Mouse (Mus musculus): ENCODE measurements around the gene Fam90a1a. TPM values are rescaled to one million over a fixed set of nuclear protein-coding genes. Genes with fewer than 3 reads are reported as not detected.
"Not testable (repeated sequence)": the region's sequence is repeated elsewhere in the genome, so short reads cannot be mapped to it uniquely, and the experiment has no call there.

Gene Fam90a1a
- polyA plus RNA-seq (2012; fragmentation: generic; extraction: Trizol) = not detected

DNA sequence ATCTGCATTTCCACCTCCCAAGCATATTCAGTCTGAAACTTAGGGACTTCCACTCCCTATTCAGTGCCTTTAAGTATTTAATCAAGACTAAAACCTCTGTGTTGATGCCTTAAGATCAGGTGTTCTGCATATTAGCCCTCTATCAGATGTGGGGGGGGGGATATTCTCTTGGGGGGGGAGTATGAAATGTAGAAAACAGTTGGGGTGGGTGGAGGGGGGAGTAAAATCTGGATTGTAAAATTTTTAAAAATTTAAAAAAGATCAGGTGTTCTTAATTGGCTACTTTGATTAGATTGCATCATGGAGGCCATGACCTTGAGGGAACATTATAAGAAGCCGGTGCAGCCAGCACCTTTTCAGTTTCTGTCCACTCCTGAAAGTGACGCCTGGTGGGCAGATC lies at the start of gene Fam90a1a:
TSS of gene Fam90a1a (plus strand) at position 301 of the 400 bp plus-strand sequence.
- Histone ChIP-seq H3ac (ENCODE audit: control insufficient read depth, insufficient read length) (no peak within 1 kb of the TSS), H3K79me2 (ENCODE audit: control insufficient read depth, insufficient read depth) (no peaks in the 10 kb centered on the region), H3K4me3 (no peak within 1 kb of the TSS), H3K36me3 (ENCODE audit: control insufficient read depth, insufficient read depth) (no peaks in the 10 kb centered on the region), H3K27me3 (ENCODE audit: control insufficient read depth, insufficient read depth, insufficient read length) (no peaks in the 10 kb centered on the region), H3K4me2 (ENCODE audit: low read depth) (no peak within 1 kb of the TSS)
- no peak for TF ChIP-seq E2F4 (IDR thresholded peaks at IDR 0.05; ENCODE audit: insufficient read depth)

DNA sequence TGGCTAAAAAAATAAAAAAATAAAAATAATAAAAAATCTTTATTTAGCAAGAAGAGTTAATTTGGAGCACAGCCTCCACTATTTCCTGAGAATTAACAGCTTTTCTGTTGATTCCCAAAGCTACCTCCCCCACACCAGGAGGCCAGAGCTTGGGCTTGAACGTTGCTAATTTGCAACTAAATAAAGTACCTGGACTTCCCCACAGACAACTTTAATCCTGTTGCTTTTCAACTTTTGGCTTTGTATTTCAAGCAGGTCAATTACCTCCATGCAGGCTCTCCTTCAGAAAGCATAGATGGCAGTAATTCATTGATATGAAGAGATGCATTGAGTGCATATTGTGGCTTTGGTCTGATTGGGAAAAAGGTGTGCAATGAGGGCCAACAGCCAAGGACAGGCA lies 46.6 kb upstream of the Fam90a1a start:
- H3ac ChIP-seq (ENCODE audit: control insufficient read depth, insufficient read length) = no peak overlapping the region
- H3K36me3 ChIP-seq (ENCODE audit: control insufficient read depth, insufficient read depth) = no peaks in the 10 kb centered on the region
- TF ChIP-seq POLR2AphosphoS2 (IDR thresholded peaks at IDR 0.05; ENCODE audit: insufficient read length, low read depth) = no peak
- no peak for TF ChIP-seq USF1 (IDR thresholded peaks at IDR 0.05; ENCODE audit: low read depth)
- TF ChIP-seq REST (IDR thresholded peaks at IDR 0.05; ENCODE audit: insufficient read depth, insufficient read length) = no peak
- no peak for TF ChIP-seq TCF3 (IDR thresholded peaks at IDR 0.05; ENCODE audit: insufficient read length, low read depth)
- no peak for TF ChIP-seq TCF12 (IDR thresholded peaks at IDR 0.05; ENCODE audit: insufficient read depth, poor library complexity, severe bottlenecking)
- no peaks in the 10 kb centered on the region for H3K79me2 ChIP-seq (ENCODE audit: control insufficient read depth, insufficient read depth)
- H3K4me3 ChIP-seq = no peak overlapping the region
- no peak overlapping the region for H3K4me2 ChIP-seq (ENCODE audit: low read depth)
- H3K27me3 ChIP-seq (ENCODE audit: control insufficient read depth, insufficient read depth, insufficient read length) = no peaks in the 10 kb centered on the region

DNA sequence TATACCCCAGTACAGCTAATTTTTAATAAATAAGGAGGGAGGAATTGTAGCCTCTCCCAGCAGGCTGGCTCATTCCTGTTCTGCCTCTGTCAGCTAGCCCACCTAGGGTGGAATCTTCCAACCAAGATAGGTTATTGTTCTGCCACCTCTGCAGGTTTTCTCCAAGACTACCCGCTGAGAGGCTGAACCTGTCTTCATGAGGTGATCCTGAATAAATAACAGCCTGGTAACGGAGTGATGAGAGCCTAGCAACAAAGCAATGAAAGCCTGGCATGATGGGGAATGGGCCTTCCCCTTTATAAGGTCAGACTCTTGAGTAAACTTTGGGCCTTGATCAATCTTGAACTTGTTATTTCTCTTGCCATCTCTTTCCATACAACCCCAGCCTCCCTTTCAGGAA lies 46.0 kb upstream of the Fam90a1a start:
- Histone ChIP-seq H3K27me3 (ENCODE audit: control insufficient read depth, insufficient read depth, insufficient read length) (no peaks in the 10 kb centered on the region), H3K4me3 (no peak overlapping the region), H3K4me2 (ENCODE audit: low read depth) (no peak overlapping the region), H3K36me3 (ENCODE audit: control insufficient read depth, insufficient read depth) (no peaks in the 10 kb centered on the region), H3ac (ENCODE audit: control insufficient read depth, insufficient read length) (no peak overlapping the region), H3K79me2 (ENCODE audit: control insufficient read depth, insufficient read depth) (no peaks in the 10 kb centered on the region)
- TF ChIP-seq REST (IDR thresholded peaks at IDR 0.05; ENCODE audit: insufficient read depth, insufficient read length) (no peak), MYOD1 (IDR thresholded peaks at IDR 0.05; ENCODE audit: control insufficient read depth in 1 of 3, insufficient read length in 2 of 3, low read depth in 2 of 3) (no peak), SRF (IDR thresholded peaks at IDR 0.05; ENCODE audit: control insufficient read depth, insufficient read length, low read depth) (no peak), TCF12 (IDR thresholded peaks at IDR 0.05; ENCODE audit: insufficient read depth, poor library complexity, severe bottlenecking) (no peak), E2F4 (IDR thresholded peaks at IDR 0.05; ENCODE audit: insufficient read depth) (no peak), MAX (IDR thresholded peaks at IDR 0.05; ENCODE audit: low read depth) (no peak), POLR2A (IDR thresholded peaks at IDR 0.05; ENCODE audit: insufficient read length, low read depth) (no peak), MYOG (IDR thresholded peaks at IDR 0.05; ENCODE audit: control insufficient read depth in 1 of 3, insufficient read depth in 1 of 3, insufficient read length in 2 of 3, low read depth in 2 of 3) (no peak), USF1 (IDR thresholded peaks at IDR 0.05; ENCODE audit: low read depth) (no peak), TCF3 (IDR thresholded peaks at IDR 0.05; ENCODE audit: insufficient read length, low read depth) (no peak), CEBPB (IDR thresholded peaks at IDR 0.05; ENCODE audit: insufficient read depth, poor library complexity, severe bottlenecking) (no peak), POLR2AphosphoS2 (IDR thresholded peaks at IDR 0.05; ENCODE audit: insufficient read length, low read depth) (no peak)

DNA sequence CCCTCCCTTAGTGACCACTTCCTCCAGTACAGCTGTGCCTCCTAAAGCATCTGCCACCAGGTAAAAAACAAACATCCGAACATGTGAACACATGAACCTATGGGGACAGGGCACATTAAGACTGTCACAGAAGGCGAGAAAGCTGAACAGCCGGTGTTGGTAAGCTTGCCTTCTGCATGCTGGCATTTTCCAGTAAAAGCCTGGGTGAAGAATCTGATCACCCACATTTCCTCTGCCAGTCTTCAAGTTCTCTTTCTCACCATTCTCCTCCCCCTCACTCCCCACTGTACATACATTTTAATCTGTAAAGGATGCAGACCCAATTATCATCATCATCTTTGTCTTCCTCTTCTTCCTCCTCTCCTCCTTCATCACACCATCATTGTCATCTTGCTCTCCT lies 42.9 kb upstream of the Fam90a1a start:
- no peak for TF ChIP-seq MYOG (IDR thresholded peaks at IDR 0.05; ENCODE audit: control insufficient read depth in 1 of 3, insufficient read depth in 1 of 3, insufficient read length in 2 of 3, low read depth in 2 of 3)
- no peak for TF ChIP-seq POLR2A (IDR thresholded peaks at IDR 0.05; ENCODE audit: insufficient read length, low read depth)
- no peak for TF ChIP-seq CEBPB (IDR thresholded peaks at IDR 0.05; ENCODE audit: insufficient read depth, poor library complexity, severe bottlenecking)
- no peak for TF ChIP-seq E2F4 (IDR thresholded peaks at IDR 0.05; ENCODE audit: insufficient read depth)
- no peak for TF ChIP-seq REST (IDR thresholded peaks at IDR 0.05; ENCODE audit: insufficient read depth, insufficient read length)
- no peak for TF ChIP-seq SRF (IDR thresholded peaks at IDR 0.05; ENCODE audit: control insufficient read depth, insufficient read length, low read depth)
- TF ChIP-seq TCF12 (IDR thresholded peaks at IDR 0.05; ENCODE audit: insufficient read depth, poor library complexity, severe bottlenecking) = no peak
- no peak for TF ChIP-seq POLR2AphosphoS2 (IDR thresholded peaks at IDR 0.05; ENCODE audit: insufficient read length, low read depth)
- TF ChIP-seq USF1 (IDR thresholded peaks at IDR 0.05; ENCODE audit: low read depth) = no peak
- no peak for TF ChIP-seq MAX (IDR thresholded peaks at IDR 0.05; ENCODE audit: low read depth)
- no peak for TF ChIP-seq MYOD1 (IDR thresholded peaks at IDR 0.05; ENCODE audit: control insufficient read depth in 1 of 3, insufficient read length in 2 of 3, low read depth in 2 of 3)
- TF ChIP-seq TCF3 (IDR thresholded peaks at IDR 0.05; ENCODE audit: insufficient read length, low read depth) = no peak
- Histone ChIP-seq H3K79me2 (ENCODE audit: control insufficient read depth, insufficient read depth) (no peaks in the 10 kb centered on the region), H3K36me3 (ENCODE audit: control insufficient read depth, insufficient read depth) (no peaks in the 10 kb centered on the region), H3ac (ENCODE audit: control insufficient read depth, insufficient read length) (no peak overlapping the region), H3K27me3 (ENCODE audit: control insufficient read depth, insufficient read depth, insufficient read length) (no peaks in the 10 kb centered on the region), H3K4me2 (ENCODE audit: low read depth) (no peak overlapping the region), H3K4me3 (no peak overlapping the region)

DNA sequence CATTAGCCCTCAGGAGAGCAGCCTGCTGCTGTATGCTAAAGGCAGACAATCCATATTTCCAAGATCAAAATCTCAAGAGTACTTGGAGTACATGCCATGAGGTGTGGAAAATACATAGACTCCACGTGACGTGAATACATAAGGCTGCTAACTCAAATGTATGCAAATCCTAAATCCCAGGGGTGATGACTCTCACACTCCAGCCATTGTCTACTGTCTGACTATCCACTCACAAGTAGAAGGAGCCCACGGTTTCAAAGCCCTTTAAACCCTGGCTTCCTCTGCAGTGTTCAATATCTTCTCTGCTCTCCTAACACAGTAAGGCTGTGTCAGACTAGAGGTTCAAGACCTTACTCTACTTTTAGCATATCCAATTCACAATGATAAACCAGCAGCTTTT lies 27.8 kb upstream of the Fam90a1a start:
- H3K79me2 ChIP-seq (ENCODE audit: control insufficient read depth, insufficient read depth); H3ac ChIP-seq (ENCODE audit: control insufficient read depth, insufficient read length); H3K36me3 ChIP-seq (ENCODE audit: control insufficient read depth, insufficient read depth); H3K27me3 ChIP-seq (ENCODE audit: control insufficient read depth, insufficient read depth, insufficient read length); H3K4me2 ChIP-seq (ENCODE audit: low read depth); H3K4me3 ChIP-seq: not testable (repeated sequence)

DNA sequence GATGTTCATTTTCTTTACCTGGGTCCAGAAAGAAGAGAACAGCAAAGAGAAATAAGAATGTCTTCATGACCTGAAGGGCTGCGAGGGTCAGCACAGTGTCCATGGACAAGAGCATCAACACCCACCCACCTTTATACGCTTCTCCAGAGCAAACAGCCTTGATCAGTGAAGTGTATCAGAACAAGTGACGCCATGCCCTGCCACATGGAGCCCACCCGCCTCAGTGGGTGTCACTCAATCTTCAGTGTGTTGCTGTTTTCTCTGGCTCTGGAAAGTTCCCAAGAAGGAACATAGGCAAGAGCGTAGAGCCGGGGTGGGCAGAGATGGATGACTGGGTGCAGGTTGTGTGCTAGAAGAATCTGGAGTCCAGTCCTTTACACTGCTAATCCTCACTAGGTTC lies 25.9 kb upstream of the Fam90a1a start, which contains the start of gene Defb15:
TSS of gene Defb15 (minus strand) at position 101 of the 400 bp plus-strand sequence.
- Histone ChIP-seq H3K27me3 (ENCODE audit: control insufficient read depth, insufficient read depth, insufficient read length) (no peaks in the 10 kb centered on the region), H3K4me2 (ENCODE audit: low read depth) (no peak within 1 kb of the TSS), H3K79me2 (ENCODE audit: control insufficient read depth, insufficient read depth) (no peaks in the 10 kb centered on the region), H3K36me3 (ENCODE audit: control insufficient read depth, insufficient read depth) (no peaks in the 10 kb centered on the region), H3K4me3 (no peak within 1 kb of the TSS), H3ac (ENCODE audit: control insufficient read depth, insufficient read length) (no peak within 1 kb of the TSS)
- TF ChIP-seq USF1 (IDR thresholded peaks at IDR 0.05; ENCODE audit: low read depth) (no peak), MYOD1 (IDR thresholded peaks at IDR 0.05; ENCODE audit: control insufficient read depth in 1 of 3, insufficient read length in 2 of 3, low read depth in 2 of 3) (no peak), E2F4 (IDR thresholded peaks at IDR 0.05; ENCODE audit: insufficient read depth) (no peak)

DNA sequence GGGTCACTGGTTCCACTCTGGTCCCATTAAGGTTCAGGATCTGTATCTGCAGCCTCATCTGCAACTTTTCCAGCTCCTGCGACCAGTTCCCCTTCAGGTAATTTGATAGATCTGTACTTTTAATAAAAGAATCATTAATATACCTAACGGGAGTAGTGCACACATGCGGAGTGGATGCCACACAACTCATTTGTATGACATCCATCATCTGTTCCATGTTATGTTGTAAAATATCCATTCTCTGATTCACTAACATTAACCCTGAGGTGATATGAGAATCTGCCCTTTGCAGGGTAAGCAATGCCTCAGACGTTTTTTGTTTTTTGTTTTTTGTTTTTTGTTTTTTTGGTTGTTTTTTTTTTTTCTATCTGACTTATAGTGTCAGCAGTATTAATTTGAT lies 20.5 kb upstream of the Fam90a1a start, which contains the start of gene Defb35:
TSS of gene Defb35 (plus strand) at position 301 of the 400 bp plus-strand sequence.
- not testable (repeated sequence) for H3K27me3 ChIP-seq (ENCODE audit: control insufficient read depth, insufficient read depth, insufficient read length); H3K79me2 ChIP-seq (ENCODE audit: control insufficient read depth, insufficient read depth); H3K36me3 ChIP-seq (ENCODE audit: control insufficient read depth, insufficient read depth); H3ac ChIP-seq (ENCODE audit: control insufficient read depth, insufficient read length); H3K4me2 ChIP-seq (ENCODE audit: low read depth); H3K4me3 ChIP-seq
